Mouse (Mus musculus): ENCODE measurements at regions not wholly inside any gene's neighbourhood (a gene's known extent, or its start where the extent isn't known, plus 50 kb on each side); places are given as distances from the start of the nearest gene placed in this dataset.
A peak's percentile ranks its signal among the peaks of the same experiment; 100 is the strongest.

DNA sequence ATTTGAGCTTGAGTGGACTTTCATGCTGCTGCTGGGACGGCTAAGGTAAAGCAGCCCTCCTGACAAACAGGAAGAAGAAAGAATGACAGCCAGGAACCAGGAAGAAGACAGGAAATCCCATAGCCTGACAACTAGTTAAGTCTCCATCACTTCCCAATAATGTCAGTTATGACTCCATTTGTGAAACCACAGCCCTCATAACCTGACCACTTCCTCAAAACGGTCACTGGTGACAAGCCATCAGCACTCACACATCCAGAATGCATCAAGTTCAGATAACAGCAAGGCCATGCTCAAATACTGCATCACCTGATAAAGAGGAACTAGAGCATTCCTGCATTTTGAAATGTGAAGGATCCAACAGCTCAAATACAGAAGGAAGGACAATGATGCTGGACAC, 288.3 kb downstream of the Zfp706 start:
- DNase-seq (ENCODE audit: low spot score in 2 of 2): no peak

GRCm38 (mm10) chr15:36717835-36718234, 289.7 kb downstream of the Zfp706 start:
- no peak for DNase-seq (ENCODE audit: low spot score in 2 of 2)

- no peak for DNase-seq (ENCODE audit: low spot score in 2 of 2)
Measured at GRCm38 (mm10) chr15:36716686-36717038, 290.9 kb downstream of the Zfp706 start.

DNA sequence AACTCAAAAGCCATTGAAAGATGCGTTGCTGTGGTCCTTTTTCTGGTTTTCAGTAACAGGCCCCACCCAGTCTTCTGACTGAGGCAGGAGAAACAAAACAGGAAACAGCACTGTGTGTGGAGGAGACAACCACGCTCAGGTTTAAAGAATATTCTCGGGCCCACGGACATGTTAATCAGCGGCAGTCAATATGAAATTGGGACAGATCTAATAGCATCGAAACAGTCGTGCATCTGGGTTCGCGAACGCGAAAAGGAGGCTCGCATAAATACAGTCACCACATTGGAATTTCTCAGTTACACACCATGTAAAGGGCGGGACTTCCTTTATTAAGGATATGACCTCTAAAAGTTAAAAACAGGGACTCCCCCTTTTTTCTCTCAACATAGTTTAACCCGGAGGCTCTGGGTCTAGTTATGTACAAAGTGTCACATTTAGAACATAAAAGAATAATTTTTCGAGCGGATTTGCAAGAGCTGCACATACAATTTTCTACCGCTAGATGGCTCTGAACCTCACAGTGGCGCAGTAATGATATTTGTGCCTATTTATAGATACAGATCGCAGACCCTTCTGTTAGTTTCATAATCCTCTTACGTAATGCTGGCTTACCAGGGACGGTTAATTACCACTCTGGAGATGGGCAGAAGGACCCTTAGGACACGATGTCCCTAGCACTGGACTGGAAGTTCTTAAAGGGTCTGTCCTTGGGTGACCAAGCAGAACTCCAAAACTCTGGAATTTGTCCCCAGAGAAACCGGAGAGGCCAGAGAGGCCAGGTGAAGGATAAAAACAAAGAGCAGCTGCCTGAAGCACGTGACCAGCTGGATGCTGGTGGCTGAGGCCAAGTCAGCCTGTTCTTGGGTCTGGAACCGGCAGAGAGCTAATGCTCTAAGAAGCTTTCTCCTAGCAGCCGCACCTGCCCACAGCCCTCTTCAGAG, 291.6 kb downstream of the Zfp706 start:
- DNase-seq (ENCODE audit: low spot score in 2 of 2): peak; percentile 67 to 70

DNA sequence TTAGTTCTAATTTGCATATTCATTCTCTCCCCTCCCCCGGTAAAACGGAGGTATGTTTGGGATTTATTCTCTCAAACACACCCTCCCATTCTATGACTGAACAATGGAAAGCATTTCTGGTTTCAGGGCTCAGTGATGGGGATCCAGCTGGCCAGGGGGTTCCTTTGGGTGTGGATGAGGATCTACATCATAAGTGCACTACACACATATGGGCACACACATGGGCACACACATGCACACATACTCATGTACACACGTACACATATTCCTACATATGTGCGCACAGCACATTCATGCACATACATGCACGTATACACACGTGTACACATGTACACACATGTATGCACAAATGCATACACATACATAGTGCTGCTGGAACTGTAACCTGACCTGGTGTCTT, 292.4 kb downstream of the Zfp706 start:
- DNase-seq (ENCODE audit: low spot score in 2 of 2): no peak

- no peak for DNase-seq (ENCODE audit: low spot score in 2 of 2)
Measured at GRCm38 (mm10) chr15:36709788-36710187, 297.8 kb downstream of the Zfp706 start.

DNA sequence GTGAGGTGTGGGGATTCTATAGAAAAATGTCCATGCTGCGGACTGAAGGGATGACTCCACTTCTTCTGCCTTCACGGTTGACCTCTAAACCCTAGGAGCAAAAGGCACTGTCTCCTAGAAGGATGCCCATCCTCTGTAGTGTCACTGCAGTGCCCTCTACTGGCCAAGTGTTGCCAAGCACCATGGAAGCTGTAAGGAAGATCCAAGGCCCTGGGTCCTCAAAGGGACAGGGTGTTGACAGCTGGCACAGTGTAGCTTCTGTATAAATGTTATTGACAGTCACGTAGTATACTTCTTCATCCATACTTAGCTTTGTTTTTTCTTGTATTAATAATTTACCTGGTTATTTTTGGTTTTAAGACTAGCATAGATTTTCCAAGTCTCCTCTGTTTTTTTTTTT, 299.1 kb downstream of the Zfp706 start:
- peak; percentile 59 to 70 for DNase-seq (ENCODE audit: low spot score in 2 of 2)

DNA sequence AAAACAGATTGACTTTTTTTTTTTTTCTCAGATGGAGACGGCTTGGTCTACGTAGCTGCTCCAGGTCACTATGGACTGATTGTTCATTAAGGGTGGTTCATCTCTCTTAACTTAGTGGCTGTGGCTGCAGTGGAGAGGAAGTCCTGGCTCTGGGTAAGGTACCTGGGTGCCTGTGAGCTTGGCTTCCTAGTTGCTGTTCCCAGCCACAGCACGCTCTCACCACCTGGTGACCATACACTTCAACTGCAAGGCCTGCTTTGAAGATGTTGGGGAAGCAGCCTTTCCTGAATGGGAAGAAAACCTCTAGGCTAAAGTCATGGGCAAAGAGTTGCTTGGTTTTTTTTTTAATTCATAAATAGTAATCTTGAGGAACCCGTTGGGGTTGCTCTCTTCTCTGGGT, 301.6 kb downstream of the Zfp706 start:
- DNase-seq (ENCODE audit: low spot score in 2 of 2): no peak

DNA sequence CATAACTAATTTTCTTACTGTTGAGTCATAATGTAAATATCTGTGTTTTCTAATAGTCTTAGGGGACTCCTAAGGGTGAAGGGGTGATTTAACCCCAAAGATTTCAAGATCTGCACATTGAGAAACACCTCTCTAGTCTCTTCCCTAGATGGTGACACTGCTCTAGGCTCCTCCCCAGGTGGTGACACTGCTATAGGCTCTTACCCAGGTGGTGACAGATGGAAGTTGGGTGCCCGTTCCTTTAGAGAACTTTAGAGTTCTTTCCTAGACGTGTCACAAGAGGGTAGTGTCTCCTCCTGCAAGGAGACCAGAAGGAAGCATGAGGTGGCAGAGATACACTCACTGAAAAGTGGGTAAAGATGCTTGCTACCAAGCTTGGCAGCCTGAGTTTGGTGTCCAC, 302.2 kb downstream of the Zfp706 start:
- DNase-seq (ENCODE audit: low spot score in 2 of 2): no peak

DNA sequence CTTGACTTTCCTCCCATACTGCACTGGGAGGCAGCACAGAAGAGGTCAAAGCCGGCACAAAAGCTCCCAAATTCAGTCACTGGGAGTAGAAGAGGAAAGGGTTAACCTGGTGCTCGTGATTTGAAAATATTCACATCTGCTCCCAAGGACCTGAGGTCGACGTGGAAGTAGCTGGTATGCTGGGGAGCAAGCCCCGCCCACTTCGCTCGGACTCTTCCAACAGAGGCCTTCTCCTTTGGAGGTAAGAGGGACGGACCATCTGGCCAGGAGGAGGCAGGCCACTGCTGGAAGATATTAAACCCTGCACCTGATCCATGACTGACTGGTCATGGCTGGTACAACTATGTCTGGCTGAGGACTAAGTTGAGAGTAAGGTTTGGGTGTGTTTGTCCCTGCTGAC, 305.7 kb downstream of the Zfp706 start:
- no peak for DNase-seq (ENCODE audit: low spot score in 2 of 2)

DNA sequence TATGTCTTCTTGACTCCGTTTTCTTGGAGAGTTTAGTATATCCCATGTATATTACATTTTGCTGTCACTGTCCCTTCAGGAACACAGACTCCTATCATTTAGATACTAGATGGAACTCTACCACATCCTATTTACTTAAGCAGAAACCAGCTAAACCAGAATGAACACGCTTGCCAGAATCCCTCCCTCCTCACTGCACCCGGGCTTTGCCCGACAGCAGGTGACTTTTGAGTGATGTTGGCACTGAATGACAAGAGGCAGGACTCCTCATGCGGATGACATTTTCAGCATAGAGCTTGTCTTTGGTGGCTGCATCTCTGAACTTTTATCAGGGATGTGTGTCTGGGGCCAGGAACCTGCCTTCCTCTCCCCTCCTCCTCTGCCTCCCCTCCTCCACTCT, 307.4 kb downstream of the Zfp706 start:
- DNase-seq (ENCODE audit: low spot score in 2 of 2): no peak

GRCm38 (mm10) chr15:36695199-36696129, 312.1 kb downstream of the Zfp706 start:
- DNase-seq (ENCODE audit: low spot score in 2 of 2): no peak

DNA sequence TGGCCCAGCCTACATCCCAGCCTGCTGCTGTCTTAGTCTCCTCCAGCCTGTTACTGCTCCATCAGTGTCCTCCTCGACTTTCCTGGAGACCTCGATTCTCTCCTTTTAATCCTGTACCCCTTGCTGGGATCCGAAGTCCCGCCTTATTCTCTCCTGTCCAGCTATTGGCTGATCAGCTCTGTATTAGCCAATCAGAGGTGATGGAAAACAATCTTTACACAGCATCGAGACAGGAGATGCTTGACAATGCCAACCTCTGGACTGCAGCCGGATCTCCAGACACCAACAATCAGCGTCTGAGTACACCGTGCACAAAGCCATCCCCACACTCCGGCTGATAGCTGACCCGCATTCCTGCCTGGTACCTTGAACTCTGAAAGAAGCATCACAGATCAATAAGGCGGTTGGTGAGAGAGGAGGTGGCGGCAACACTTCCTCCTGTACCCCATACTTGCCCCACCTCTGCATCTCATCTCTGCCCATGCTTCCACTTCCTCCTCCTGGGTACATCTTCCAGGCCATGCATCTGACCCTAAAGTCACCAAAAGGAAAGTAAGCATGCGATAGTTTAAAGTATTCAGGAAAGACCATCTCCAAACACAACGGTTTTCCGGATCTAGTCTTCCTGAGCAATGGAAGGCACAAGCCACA, 316.4 kb downstream of the Zfp706 start:
- DNase-seq (ENCODE audit: low spot score in 2 of 2): no peak

DNA sequence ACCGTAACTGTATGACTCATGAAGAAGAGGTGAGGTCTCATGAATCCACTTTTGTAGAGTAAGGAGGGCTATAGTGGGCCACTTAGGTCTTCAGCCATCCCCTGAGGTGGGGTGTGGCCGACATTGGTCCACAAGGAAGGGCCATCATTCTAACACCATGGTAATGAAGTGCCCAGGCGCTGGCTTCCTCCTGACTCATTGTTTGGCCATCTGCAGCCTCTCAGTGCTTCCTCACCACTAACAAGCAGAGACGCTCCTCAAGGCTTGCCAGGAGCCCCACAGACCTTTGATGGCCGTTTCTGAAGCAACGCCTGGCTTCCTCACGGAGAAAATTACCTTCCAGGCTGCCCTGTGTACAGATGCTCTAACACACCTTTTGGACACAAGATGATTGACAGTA, 317.7 kb downstream of the Zfp706 start:
- DNase-seq (ENCODE audit: low spot score in 2 of 2): no peak

GRCm38 (mm10) chr15:36689301-36689700, 318.3 kb downstream of the Zfp706 start:
- no peak for DNase-seq (ENCODE audit: low spot score in 2 of 2)

- no peak for DNase-seq (ENCODE audit: low spot score in 2 of 2)
Measured at GRCm38 (mm10) chr15:36688051-36688754, 319.4 kb downstream of the Zfp706 start.

DNA sequence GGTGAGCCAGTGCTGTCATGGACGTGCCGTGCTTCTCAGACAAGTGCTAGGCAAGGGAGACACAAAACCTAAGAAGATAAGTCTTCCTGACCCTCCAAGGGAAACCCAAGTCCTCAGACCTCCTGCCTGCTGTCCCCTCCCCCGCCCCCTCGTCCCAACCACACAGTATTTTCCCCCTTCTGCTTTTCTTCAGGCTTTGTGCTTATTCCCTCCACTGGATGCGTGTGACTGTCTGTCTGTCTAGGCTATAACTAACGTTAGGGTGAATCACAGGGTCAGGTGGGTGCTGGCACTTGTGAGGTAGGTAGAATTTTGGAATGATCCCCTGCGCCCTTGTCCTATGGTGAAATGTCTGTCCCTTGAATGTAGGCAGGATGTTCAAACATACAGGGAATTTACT, 322.9 kb downstream of the Zfp706 start:
- DNase-seq (ENCODE audit: low spot score in 2 of 2): no peak

DNA sequence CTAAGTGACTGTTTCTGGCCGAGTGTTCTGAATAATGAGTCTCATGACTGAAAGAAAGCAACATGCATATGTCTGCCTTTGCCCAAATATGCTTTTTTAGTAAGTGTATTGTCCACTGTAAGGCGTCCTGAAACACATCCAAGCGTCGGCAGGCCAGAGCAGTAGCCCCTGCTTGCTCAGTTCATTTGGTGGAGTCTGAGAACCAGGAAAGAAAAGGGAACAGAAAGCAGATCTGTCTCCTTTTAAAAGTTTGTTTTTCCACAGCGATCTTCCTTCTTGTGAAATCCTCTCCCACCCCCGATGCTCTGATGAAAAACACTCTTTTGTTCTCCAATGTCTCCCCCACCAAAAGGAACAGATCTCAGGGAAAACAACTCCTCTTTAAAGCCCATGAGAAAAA, 324.7 kb downstream of the Zfp706 start:
- no peak for DNase-seq (ENCODE audit: low spot score in 2 of 2)

- DNase-seq (ENCODE audit: low spot score in 2 of 2): peak in 1 of 2 experiments; percentile 43
Measured at GRCm38 (mm10) chr15:36682159-36682558, 325.4 kb downstream of the Zfp706 start.

- DNase-seq (ENCODE audit: low spot score in 2 of 2): no peak
Measured at GRCm38 (mm10) chr15:36680361-36681140, 327.0 kb downstream of the Zfp706 start.
